Mouse (Mus musculus) liver, embryonic 14.5 days (tissue): Measurements from ENCODE around the gene Treml1. TPM values are rescaled to one million over a fixed set of nuclear protein-coding genes. Genes with fewer than 3 reads are reported as not detected.

Source experiments
- ATAC-seq: fragments of 200-750 bp; cut with Nextera tagmentation; 2 replicates; pipeline ENCODE4 v1.8.0; 2017; ENCODE audit warnings: moderate number of reproducible peaks, mild to moderate bottlenecking, moderate library complexity; ENCODE audit not compliant: insufficient read depth
- DNase-seq, 3 experiments: peaks; one replicate each; pipeline ENCODE4 v3.0.0-alpha.2; 2012 to 2013; ENCODE audit warnings: low read depth in 3 of 3, low spot score in 3 of 3
- H3K27ac ChIP-seq: fragments of 300-500 bp; sonication (generic); 2 replicates; pipeline ENCODE4 v1.5.1; 2014; ENCODE audit warnings: moderate library complexity, mild to moderate bottlenecking, control low read depth, inconsistent platforms
- H3K27me3 ChIP-seq: fragments of 300-500 bp; sonication (generic); 2 replicates; pipeline ENCODE4 v1.6.1; 2014; ENCODE audit warnings: mild to moderate bottlenecking, low read length, moderate library complexity; ENCODE audit not compliant: control insufficient read depth, insufficient read depth
- H3K36me3 ChIP-seq: fragments of 300-500 bp; sonication (generic); replicated peaks from 2 replicates; pipeline ENCODE4 v1.6.1; 2014; ENCODE audit warnings: low read depth; ENCODE audit not compliant: control insufficient read depth, insufficient read depth
- H3K4me1 ChIP-seq, 2 experiments: fragments of 200-500 bp in 1 of 2; fragments of 300-500 bp in 1 of 2; sonication (generic) in 1 of 2; replicated peaks; 2 replicates each; pipeline ENCODE4 v1.6.1; 2012 to 2014; ENCODE audit warnings: antibody characterized with exemption in 1 of 2, inconsistent platforms in 1 of 2, low read length in 1 of 2; ENCODE audit not compliant: control insufficient read depth in 2 of 2, insufficient read depth in 2 of 2
- H3K4me2 ChIP-seq: fragments of 300-500 bp; sonication (generic); 2 replicates; pipeline ENCODE4 v1.6.1; 2014; ENCODE audit warnings: low read depth, mild to moderate bottlenecking, control low read depth, moderate library complexity
- H3K4me3 ChIP-seq, 2 experiments: fragments of 200-500 bp in 1 of 2; fragments of 300-500 bp in 1 of 2; sonication (generic) in 1 of 2; 2 replicates each; pipeline ENCODE4 v1.5.1; 2012 to 2014; ENCODE audit warnings: low read depth in 2 of 2, low read length in 2 of 2, mild to moderate bottlenecking in 2 of 2, control low read depth in 1 of 2, inconsistent platforms in 1 of 2, moderate library complexity in 1 of 2; ENCODE audit not compliant: insufficient read depth in 1 of 2
- H3K9ac ChIP-seq: fragments of 300-500 bp; sonication (generic); replicated peaks from 2 replicates; pipeline ENCODE4 v1.6.1; 2014; ENCODE audit warnings: mild to moderate bottlenecking, control low read depth, moderate library complexity
- H3K9me3 ChIP-seq: fragments of 300-500 bp; sonication (generic); 2 replicates; pipeline ENCODE4 v1.6.1; 2016; ENCODE audit warnings: low read length, mixed read lengths; ENCODE audit not compliant: control insufficient read depth
- CTCF ChIP-seq: IDR thresholded peaks from 2 replicates; pipeline ENCODE4 v1.5.1; 2016; ENCODE audit warnings: antibody characterized with exemption, low read depth, control low read depth
- EP300 ChIP-seq: IDR thresholded peaks from 2 replicates; pipeline ENCODE4 v1.6.1; 2016; ENCODE audit warnings: antibody characterized with exemption, low read depth
- WGBS: fragments of 180-500 bp; shearing (Covaris S2); extraction: QIAGEN DNeasy Blood & Tissue Kit; methylation state at CpG from one replicate; pipeline ENCODE4 v1.1.7; 2014; ENCODE audit not compliant: insufficient replicate concordance; 5-methylcytosine and 5-hydroxymethylcytosine counted together
- polyA plus RNA-seq, 2 experiments: library from polyadenylated mRNA; depleted of rRNA in 1 of 2; stranded (reverse) in 1 of 2; unstranded in 1 of 2; fragments of >200 nt; fragmentation: Nextera tagmentation in 1 of 2; extraction: Ambion mirVana in 1 of 2; gene quantifications; 2 replicates each; pipeline versions ENCODE4 v1.2.1 to v1.2.3; 2012 to 2014

The Treml1 gene
- polyA plus RNA-seq, 2 experiments: 13.9 to 16.4 TPM

- Histone ChIP-seq H3K9ac (no peak overlapping the region), H3K4me1 (no peaks in the 10 kb centered on the region), H3K36me3 (no peaks in the 10 kb centered on the region), H3K4me3 (no peak overlapping the region), H3K4me2 (no peak overlapping the region), H3K27ac (no peak overlapping the region), H3K9me3 (no peaks in the 10 kb centered on the region), H3K27me3 (no peaks in the 10 kb centered on the region)
- no peak for DNase-seq
- TF ChIP-seq EP300 (no peak), CTCF (no peak)
- no peak for ATAC-seq
Measured at GRCm38 (mm10) chr17:48371621-48372020, 11.9 kb downstream of the Treml1 start.

GRCm38 (mm10) chr17:48372987-48373386 is 13.3 kb downstream of the Treml1 start:
- no peaks in the 10 kb centered on the region for H3K36me3 ChIP-seq
- no peak overlapping the region for H3K4me3 ChIP-seq
- H3K27ac ChIP-seq: no peak overlapping the region
- no peaks in the 10 kb centered on the region for H3K27me3 ChIP-seq
- no peak overlapping the region for H3K9ac ChIP-seq
- WGBS: 74% methylated on average over 8 of the region's 8 CpGs
- DNase-seq (no peak), ATAC-seq (no peak)
- H3K9me3 ChIP-seq: no peaks in the 10 kb centered on the region
- H3K4me2 ChIP-seq: no peak overlapping the region
- TF ChIP-seq EP300: no peak
- no peak for TF ChIP-seq CTCF
- no peaks in the 10 kb centered on the region for H3K4me1 ChIP-seq

- DNase-seq: no peak
- TF ChIP-seq CTCF (no peak), EP300 (no peak)
- H3K9me3 ChIP-seq: no peaks in the 10 kb centered on the region
- H3K36me3 ChIP-seq: no peaks in the 10 kb centered on the region
- no peaks in the 10 kb centered on the region for H3K4me1 ChIP-seq
- no peaks in the 10 kb centered on the region for H3K27me3 ChIP-seq
- no peak overlapping the region for H3K4me2 ChIP-seq
- no peak overlapping the region for H3K4me3 ChIP-seq
- no peak for ATAC-seq
- no peak overlapping the region for H3K9ac ChIP-seq
- no peak overlapping the region for H3K27ac ChIP-seq
- 63% methylated on average over 1 of the region's 1 CpGs for WGBS
Measured at GRCm38 (mm10) chr17:48376102-48376501, 16.4 kb downstream of the Treml1 start.

DNA sequence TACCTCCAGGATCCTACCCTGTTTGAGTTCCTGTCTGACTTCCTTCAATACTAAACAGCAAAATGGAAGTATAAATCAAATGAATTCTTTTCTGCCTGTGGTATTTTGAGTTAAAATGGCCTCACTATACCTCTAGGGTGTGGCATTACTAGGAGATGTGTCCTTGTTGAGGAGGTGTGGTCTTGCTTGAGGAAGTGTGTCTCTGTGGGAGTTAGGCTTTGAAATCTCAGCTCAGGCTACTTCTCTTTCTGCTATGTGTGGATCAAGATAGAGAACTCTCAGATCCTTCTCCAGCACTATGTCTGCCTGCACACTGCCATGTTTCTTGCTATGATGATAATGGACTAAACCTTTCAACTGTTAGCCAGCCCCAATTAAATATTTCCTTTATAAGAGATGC is 19.3 kb downstream of the Treml1 start:
- TF ChIP-seq EP300 (no peak), CTCF (no peak)
- Histone ChIP-seq H3K9ac (no peak overlapping the region), H3K27ac (no peak overlapping the region), H3K27me3 (no peaks in the 10 kb centered on the region), H3K4me3 (no peak overlapping the region), H3K4me2 (no peak overlapping the region), H3K9me3 (no peaks in the 10 kb centered on the region), H3K36me3 (no peaks in the 10 kb centered on the region), H3K4me1 (no peaks in the 10 kb centered on the region)
- DNase-seq: no peak
- no peak for ATAC-seq

GRCm38 (mm10) chr17:48385786-48386461 is 26.2 kb downstream of the Treml1 start:
- DNase-seq (no peak), ATAC-seq (no peak)
- Histone ChIP-seq H3K4me1 (peaks cover 0 to 4% of the 10 kb centered on the region in 2 experiments; a peak in 1 of 4 replicates), H3K9ac (no peak overlapping the region), H3K4me2 (no peak overlapping the region), H3K4me3 (no peak overlapping the region), H3K27me3 (no peaks in the 10 kb centered on the region), H3K36me3 (peaks cover 45% of the 10 kb centered on the region), H3K27ac (no peak overlapping the region), H3K9me3 (no peaks in the 10 kb centered on the region)
- WGBS: 18% methylated on average over 2 of the region's 2 CpGs
- TF ChIP-seq CTCF (no peak), EP300 (no peak)

GRCm38 (mm10) chr17:48388666-48389065 is 28.9 kb downstream of the Treml1 start:
- Histone ChIP-seq H3K4me3 (no peak overlapping the region), H3K9ac (no peak overlapping the region), H3K27ac (no peak overlapping the region), H3K4me2 (no peak overlapping the region), H3K4me1 (peaks cover 0 to 4% of the 10 kb centered on the region in 2 experiments; a peak in 1 of 4 replicates), H3K27me3 (no peaks in the 10 kb centered on the region), H3K36me3 (peaks cover 72% of the 10 kb centered on the region), H3K9me3 (no peaks in the 10 kb centered on the region)
- TF ChIP-seq EP300 (no peak), CTCF (no peak)
- no peak for DNase-seq
- ATAC-seq: no peak
- WGBS: 77% methylated on average over 2 of the region's 2 CpGs
